Mouse (Mus musculus) skeletal muscle tissue, adult 2 months (tissue): ENCODE data around the gene Itpkb.
A peak's percentile ranks its signal among the peaks of the same experiment; 100 is the strongest.
"Not testable (repeated sequence)": the region's sequence is repeated elsewhere in the genome, so short reads cannot be mapped to it uniquely, and the experiment has no call there.

Source experiments
- DNase-seq: peaks from one replicate; pipeline ENCODE4 v3.0.0-alpha.2; 2012; ENCODE audit warnings: low read depth, low spot score

Itpkb gene

DNA sequence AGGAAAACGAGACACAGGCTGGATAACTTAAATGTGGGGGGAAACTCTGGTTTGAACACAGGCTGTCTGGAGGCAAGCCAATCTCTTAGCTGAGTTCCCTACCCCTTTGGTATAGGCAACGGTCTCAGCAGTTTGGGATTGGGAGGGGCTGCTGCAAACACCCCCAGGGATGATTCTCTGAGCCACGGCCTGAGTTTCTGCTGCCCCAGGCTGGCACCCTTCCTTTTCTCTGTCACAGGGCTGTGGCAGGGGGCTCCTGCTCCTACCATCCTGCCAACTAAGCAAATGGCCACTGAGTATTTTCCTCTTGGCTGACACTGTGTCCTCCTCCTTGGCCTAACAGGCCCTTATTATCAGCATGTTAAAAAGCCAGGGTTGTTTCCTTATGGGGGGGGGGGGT, 37.3 kb downstream of the Itpkb start:
- DNase-seq, result no peak

DNA sequence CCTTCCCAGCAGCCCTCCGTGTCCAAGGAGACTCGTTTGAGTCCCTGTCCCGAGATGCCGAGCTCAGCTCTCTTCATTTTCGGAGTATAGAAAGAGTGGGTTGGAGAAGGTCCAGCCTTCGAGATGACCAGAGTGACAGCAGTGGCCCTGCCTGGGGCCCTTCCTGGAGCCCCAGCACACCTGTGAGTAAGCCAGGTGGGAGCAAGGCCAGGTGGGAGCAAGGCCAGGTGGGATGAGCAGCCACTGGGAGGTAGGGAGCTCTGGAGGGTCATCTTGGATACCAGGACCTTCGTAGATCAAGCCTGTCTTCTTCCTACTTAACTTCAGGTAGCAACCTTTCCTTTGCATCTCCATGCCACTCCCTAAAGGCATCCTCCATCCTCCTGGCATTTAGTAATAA, 37.8 kb downstream of the Itpkb start:
- DNase-seq, result no peak

DNA sequence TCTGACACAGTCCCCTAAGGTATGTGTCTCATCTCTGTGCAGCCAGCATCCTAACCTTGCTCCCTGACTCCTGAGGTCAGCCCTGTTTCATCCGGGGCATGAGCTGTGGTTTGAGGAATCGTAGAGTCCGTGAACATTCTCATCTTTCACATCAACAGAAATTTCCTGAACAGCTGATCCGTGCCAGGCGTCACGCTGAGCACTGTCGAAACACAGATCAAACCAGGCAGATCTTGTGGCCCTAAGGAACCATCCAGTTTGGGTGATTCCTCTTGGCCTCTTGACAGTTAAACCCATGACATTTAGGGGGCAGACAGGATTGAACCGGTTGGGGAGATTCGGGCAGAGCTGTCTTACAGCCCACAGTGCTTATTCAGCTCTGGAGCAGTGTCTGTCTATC, 38.4 kb downstream of the Itpkb start:
- no peak for DNase-seq

DNA sequence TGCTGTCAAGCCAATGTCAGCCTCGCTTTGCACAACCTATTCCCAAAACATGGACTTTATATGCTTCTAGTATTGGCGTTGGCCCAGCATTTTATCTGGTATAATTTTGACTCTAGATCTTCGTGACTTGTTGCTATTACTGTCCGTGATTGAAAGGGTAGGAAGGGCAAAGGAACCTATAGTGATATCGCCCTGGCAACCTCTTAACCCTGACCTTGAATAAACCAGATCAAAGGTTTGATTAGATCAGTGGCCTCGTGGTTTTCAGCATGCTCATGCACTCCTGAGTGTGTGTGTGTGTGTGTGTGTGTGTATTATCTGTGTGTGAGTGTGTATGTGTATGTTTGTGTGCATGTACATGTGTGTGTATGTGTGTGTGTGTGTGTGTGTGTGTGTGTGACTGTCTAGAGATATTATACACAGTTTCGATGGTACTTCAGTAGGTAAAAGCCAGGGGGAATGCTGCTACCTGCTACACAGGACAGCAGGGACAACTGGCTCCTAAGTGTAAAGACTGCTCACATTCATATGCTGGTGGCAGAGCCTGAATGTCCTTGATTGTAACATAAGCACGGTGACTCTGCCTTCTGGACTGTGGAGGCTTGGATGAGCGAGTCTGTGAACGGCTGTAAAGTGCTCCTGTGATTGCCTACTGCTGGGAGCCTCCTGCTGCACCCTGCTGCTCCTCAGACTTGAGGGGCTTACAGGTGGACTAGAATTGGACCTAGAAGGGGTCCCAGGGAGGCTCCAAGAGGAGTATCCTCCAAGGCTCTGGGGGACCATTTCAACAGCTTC, 40.8 kb downstream of the Itpkb start:
- no peak for DNase-seq

DNA sequence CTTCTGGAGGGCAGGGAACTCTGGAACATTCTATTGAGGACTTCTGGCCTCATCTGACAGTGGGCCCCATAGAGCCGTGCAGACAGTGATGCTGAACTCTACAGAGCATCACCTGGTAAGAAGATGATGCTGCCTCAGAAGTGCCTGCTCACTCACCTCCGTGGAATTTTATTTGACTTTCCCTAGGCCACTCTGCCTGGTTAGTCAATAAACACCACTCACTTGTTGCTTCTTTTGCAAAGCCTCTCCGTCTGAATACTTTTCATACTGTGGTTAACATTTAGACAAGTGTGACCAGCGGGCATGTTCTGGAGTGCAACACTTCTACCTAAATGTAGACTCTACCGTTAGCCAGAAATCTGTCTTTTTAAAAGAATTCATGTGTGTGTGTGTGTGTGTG, 42.0 kb downstream of the Itpkb start:
- DNase-seq, result not testable (repeated sequence)

DNA sequence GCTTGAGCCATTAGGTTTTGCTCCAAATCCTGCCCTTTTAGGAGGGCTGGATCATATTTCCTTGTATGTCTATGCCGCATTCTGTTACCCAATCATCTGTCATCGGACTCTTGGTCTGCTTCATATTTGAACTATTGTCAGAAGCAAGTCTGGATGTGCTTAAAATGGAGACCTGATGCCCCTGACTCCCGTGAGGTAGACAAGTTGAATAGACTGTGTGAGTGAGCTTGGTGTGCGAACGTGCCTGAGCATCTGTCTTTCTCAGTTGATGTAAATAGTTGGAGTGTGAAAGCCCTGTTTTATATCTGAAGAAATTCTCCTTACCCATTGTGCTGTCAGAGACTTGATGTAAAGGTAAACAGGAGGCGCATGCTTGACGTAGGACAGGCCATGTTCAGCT, 46.3 kb downstream of the Itpkb start:
- DNase-seq, result no peak

DNA sequence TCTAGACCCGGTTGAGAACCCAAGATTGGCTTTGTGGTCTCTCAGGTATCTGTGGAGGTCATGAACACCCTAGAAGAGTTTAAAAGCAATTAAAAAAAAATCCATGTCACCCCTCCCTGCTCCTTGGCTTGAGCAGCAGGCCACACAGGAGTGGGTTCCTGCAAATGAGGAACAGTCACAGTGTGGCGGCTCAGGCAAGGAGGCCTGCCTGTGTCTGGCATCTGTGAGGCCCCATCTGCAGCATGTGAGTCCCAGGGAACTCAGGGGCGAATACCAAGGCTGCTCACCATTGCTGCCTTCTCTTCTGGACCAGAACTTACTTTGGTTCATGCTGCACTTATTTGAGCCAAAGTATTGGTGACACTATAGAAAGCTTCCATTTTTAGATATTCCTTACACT, 49.3 kb downstream of the Itpkb start:
- DNase-seq, result no peak

DNA sequence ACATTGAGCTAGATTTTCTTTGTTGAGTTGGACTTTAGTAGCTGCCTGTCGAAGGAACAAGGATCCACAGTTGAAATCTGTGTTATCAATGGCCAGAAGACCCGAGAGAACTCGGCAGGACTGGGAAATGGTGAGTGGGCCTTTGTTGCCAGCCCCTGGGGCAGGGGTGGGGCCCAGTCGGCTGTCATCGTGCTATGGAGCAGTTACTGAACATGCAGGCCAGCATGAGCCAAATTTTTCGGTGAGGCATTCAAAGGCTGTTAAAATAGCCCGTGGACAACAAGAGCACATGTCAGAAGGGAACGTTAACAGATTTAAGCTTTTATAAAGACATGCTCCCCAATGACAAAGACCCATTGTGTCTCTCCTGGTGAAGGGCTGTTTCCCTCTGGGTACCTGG, 52.1 kb downstream of the Itpkb start:
- no peak for DNase-seq

DNA sequence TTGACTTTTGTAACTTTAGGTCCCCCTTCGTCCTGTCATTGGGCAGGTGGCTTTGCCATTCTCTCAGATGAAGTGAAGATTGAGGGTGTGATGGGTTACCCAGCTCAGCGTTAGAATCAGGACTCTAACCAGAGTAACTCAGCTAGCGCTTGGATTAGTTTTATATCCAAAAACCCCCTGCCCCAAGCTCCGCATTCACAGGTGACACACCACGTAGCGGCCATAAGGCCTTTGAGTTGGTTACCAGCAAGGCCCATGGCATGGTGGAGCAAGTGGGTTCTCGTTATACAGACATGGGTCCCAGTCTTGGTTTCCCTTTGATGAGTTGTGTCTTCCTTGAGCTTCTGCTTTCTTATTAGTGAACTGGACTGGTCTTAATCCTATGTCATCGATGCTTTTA, 53.6 kb downstream of the Itpkb start:
- DNase-seq, result no peak

DNA sequence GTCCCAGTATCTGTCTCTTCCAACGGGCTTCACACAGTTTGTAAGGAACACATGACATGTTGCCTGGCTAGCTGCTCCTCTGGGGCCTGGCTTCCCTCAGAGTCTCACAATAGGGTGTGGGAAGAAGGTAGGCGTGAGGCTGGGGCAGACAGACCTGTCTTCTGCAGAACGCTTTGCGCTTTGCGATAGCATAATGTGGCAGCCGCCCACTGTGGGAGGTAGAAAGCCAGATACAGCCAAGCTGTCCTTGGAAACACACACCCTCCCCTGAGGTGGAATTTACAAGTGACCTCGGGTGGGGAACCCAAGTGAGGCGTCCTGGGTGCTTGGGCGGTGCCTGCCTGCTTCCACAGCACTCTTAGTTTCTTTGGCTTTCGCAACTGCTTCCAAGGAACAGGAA, 54.2 kb downstream of the Itpkb start:
- no peak for DNase-seq

DNA sequence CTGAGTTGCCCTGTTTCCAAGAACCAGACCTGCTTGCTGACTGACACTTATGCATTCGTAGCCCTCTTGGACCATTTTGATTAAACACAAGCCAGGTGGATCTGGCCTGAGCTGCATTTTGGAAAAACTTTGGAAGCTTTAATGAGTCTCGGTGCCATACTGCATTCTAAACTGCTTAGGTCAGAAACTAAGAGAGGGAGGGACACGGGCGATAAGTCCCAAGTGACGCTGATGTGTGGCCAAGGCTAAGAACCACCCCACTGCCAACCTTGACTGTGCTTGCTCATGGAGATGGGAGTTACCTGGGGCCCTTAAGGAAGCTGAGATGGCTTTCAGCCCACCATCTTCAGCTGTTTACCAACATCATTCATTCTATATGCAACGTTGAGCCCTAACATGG, 55.0 kb downstream of the Itpkb start:
- no peak for DNase-seq

DNA sequence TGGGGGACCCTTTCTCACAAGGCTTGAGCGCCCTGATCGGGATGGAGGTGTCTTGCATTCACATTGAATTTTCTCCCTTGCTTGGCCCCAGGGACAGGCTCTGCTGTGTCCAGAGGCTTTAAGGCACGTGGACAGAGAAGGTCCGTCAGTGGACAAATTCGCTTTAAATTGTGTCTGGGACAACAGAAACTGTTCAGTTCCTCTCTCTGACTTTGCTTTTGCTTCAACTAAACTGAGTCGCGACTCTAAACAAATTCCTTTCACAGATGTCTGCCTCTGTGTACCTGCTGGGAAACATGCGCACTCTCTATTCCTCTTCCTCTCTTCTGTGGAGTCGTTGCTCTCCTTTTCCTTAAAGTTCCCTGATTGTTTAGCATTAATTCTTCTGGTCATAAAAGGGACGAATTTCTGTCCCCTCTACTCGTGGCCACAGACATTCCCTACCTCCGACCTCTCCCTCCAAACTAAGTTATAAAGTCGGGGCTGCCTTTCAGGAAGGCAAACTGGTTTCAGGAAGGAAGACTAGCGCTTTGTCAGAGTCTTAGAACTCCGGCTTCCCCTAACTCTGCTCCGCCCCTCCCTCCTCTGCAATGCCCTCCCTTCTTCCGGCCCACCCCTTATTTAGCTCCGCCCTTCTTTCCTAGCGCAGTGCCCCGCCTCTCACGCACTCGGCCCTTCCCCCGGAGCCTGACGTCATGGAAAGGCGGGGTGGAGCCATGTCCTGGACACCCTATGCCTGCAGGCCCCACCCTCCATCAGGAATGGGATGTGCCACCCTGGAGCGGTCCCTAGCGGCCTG, 56.9 kb downstream of the Itpkb start:
- peak; percentile 99 for DNase-seq

DNA sequence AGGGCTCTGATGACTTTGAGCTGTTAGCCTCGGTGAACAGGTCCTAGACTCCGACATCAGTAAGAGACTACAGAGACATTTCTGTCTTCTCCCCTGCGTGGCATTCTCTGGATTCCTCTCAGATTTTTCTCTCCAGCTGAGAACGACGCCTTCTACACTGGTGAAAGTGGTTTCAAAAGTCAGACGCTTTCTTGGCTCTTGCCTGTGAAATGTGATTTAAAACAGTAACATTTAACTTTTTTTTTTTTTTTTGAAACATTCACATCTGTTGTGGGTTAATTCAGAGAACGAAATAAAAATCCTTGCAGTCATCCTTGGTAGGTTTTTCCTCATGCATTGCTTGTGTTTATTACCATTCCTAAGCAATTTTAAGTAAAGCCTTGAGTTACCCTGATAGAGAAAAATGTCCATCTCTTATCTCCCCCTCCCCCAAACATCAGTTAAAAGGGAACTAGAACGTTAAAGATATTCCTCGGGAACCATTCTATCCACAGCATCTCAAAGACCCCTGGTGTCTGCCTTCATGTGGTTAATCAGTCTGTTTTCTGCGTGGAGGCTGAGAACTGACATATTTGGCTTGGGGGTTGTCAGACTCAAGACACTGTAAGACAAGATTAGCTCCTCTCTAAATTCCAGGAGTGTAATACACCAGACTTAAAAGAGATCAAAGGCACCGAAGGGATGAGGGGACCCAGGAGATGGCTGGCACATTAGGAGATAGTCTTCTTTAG, 57.6 kb downstream of the Itpkb start:
- DNase-seq, result no peak

DNA sequence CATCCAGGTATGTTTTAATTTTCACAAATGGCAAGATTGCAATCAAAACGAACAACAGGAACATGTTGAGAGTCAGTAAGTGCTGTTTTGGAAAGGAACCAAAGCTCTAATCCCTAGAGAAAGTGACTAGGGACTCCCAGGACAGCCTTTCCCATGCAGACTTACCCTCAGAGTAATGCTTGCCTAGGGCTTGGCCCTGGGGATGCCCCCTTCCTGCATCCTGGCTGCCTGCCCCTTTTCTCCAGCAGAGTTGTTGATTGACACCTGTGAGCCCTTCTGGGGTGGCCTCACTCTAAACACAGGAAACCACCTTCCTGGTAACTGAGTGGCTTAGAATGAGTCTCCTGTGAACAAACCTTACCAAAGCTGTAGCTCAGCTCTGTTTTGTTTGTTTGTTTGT, 58.2 kb downstream of the Itpkb start:
- no peak for DNase-seq

DNA sequence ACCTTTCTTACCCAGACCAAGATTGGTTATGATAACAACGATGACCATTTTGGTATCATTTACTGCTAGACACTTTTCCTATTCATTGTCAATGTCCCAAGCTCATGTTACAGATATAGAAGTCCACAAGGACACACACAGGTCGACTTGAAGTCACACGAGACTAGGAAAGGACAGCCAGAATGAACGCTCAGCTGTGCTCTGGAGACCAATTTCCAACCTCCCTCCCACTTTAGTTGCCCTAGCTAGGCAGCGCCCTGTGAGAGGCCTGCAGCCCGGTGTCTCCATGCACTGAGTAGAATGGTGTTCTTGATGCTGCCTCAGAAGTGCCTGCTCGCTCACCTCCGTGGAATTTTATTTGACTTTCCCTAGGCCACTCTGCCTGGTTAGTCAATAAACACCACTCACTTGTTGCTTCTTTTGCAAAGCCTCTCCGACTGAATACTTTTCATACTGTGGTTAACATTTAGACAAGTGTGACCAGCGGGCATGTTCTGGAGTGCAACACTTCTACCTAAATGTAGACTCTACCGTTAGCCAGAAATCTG, 59.0 kb downstream of the Itpkb start:
- DNase-seq, result not testable (repeated sequence)

DNA sequence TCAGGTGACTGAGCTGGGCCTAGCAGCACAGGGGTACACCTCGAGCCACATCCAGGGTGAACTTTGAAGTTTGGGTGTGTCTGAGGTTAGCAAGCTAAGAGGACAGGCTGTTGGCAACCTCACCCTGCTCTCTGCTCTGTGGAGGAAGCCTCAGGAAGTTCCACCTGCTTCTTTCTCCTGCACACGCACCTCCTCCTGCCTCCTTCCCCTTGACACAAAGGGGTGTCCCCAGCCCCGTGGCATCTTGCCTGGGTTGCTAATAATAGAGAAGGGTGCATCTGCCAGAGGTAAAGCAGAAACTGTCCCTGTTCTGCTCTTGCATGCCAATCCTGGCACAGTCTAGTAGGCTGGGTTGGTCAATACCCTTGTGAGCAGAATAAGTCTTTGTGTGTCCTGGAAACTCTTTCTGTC, 60.0 kb downstream of the Itpkb start:
- peak; percentile 84 for DNase-seq

DNA sequence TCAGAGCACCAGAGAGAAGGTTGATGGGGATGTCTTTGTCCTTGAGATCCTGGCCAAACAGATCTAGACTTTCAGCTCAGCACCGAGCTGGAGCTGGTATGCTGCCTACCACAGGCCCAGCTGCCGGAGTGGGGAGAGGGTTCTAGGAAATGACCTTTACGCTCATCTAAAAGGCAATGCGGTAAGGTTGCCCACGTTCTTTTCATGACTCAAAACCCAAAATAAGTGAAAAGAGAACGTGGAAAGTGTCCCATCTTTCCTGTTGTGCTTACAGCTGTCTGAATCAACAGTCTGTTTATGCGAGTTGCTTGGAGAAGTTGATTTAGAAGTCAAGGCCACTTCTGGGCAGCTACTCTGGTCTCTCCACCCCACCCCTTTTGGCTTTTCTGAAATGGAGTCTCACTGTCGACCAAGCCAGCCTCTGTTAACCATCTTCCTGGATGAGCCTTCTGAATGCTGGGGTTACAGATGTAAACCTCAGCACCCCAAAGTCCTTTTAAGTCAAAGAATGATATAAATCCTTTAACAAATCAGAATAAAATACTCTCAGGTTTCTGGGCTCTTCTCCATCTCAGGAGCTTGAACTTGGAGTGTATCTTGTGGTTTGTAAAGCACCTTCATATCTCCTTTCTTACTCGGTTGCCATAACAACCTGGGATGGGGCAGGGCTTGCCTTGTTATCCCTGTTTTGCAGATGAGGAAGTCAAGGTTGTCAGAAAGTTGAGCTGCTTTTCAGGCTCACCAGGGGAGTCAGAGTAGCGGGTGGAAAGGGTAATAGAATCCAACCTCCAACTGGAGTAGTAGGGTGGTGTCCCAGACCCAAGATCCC, 60.7 kb downstream of the Itpkb start:
- no peak for DNase-seq

DNA sequence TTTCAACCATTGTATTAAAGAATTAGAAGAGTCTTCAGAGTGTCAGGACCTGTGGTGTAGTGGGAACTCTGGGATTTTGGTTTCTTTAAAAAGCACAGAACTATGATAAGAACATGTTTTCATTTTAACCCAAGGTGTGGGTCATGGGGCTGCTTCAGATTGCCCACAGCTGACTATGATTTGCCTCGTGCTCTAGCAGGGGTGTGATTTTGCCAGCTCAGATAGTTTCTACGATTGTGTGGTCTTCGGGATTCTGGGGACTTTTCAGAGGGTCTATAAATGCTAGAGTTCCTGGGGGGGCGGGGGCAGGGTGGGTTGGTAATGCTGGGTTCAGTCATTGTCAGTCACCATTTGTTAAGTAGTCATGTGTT, 61.3 kb downstream of the Itpkb start:
- no peak for DNase-seq

DNA sequence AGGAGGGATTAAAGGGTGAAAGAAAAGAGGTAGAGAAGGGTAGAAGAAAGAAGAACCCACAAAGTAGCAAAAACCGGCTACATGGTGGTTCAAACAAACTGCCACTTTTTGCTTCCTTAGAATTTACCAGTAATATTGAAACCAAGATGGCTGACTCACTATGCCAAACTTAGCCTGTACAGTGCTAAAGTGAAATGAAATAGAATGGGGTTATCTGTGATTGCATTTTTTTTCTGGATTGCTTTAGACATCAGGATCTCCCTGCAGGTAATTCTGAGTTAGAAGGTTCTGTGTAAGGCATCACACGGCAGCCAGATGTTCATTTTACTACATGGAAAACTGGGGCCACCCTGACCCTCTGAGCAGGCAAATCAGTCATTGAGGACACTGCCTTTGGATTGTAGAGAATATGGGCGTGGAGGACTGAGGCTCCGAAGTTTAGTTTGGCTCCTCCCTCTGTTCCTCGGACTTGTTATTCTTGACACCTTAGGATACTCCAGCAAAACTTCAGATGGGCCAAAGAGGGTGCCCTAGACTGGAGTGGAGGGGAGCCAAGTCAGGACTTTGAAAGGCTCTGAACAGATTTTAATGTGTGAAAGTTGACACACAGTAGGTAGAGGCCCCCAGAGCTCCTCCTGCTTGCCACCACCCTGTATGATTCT, 62.0 kb downstream of the Itpkb start:
- no peak for DNase-seq

DNA sequence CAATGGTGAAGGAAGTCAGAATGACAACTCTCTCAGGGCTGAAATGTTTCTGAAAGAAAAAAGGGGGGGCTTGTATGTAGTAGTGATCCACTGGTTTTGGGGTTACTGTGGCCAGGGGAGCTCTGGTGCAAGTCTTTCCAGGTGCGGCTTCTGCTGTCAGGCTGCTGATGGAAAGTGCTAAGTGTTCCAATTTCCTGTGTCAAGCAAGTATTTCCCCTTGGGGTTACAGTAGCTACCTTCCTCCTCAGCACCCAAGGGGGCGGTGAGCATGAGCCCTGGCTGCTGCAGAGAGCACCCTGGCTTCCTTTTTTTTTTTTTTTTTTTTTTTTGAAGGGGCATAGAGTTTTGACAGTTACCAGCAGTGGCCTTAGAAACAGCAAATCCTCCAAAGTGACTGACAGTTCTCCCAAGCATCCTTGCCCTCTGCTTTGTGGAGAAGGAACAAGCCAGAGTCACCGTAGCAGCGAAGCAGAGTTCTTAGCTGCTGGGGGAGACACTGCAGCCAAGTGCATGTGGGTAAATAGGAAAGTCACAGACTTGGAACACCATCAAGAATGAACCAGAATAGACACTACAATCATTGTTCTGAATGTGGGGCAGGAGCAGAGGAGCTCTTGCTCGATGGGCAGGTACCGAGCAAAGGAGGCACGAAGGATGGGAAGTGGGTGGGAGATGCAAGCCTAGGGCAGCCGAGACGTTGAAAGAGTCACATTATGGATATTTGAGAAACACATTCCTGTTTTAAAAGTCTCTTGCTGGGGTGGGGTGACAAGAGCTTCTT, 62.9 kb downstream of the Itpkb start:
- DNase-seq, result no peak
